Mouse (Mus musculus): ENCODE results near the gene 2310079G19Rik. TPM values are rescaled to one million over a fixed set of nuclear protein-coding genes. Genes with fewer than 3 reads are reported as not detected.

The 2310079G19Rik gene
- polyA plus RNA-seq (2015; fragmentation: Nextera tagmentation; extraction: Ambion mirVana): not detected in 2 replicates

DNA sequence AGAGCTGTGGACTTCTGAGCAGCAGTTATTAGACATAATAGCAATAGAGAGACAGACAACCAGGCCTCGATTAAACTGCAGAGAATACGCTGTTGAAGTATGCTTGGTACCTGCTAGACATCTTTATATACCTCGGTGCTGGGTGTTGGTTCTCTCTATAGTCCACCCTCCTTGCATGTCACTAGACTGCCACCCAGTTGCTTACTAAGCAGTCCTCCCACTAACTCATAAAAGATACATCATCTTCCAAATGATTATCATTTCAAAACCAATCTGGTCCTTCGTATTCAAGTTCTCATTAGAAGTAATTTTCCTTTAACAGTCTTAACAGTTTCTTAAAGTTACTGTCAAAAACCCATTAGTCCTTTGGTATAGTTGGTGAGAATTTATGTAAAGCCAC lies at the start of gene 2310079G19Rik:
2310079G19Rik (minus strand) TSS at position 101 of the 400 bp plus-strand sequence.
- ATAC-seq (ENCODE audit: borderline replicate concordance, extremely low read depth, low FRiP score, low TSS enrichment): no peak
- Histone ChIP-seq H3K9me3 (no peaks in the 10 kb centered on the region), H3K4me2 (no peak within 1 kb of the TSS), H3K4me1 (no peaks in the 10 kb centered on the region), H3K4me3 (no peak within 1 kb of the TSS), H3K27ac (no peak within 1 kb of the TSS), H3K9ac (no peak within 1 kb of the TSS), H3K36me3 (no peaks in the 10 kb centered on the region), H3K27me3 (peaks cover 1% of the 10 kb centered on the region; the same call in 1 of the 2 replicates)
- WGBS: 87% methylated on average over 4 of the region's 4 CpGs

GRCm38 (mm10) chr16:88671571-88671970 lies 44.1 kb upstream of the 2310079G19Rik start, which contains the start of gene Krtap27-1:
Gene Krtap27-1 (minus strand): TSS chr16:88671671.
- 85% methylated on average over 4 of the region's 4 CpGs for whole genome bisulfite sequencing
- H3K4me3 ChIP-seq: no peak within 1 kb of the TSS
- no peak within 1 kb of the TSS for H3K4me2 ChIP-seq
- ATAC-seq (ENCODE audit: borderline replicate concordance, extremely low read depth, low FRiP score, low TSS enrichment): no peak
- no peaks in the 10 kb centered on the region for H3K9me3 ChIP-seq
- H3K27me3 ChIP-seq: no peaks in the 10 kb centered on the region
- no peak within 1 kb of the TSS for H3K27ac ChIP-seq
- H3K36me3 ChIP-seq: no peaks in the 10 kb centered on the region
- H3K4me1 ChIP-seq: no peaks in the 10 kb centered on the region
- H3K9ac ChIP-seq: no peak within 1 kb of the TSS

DNA sequence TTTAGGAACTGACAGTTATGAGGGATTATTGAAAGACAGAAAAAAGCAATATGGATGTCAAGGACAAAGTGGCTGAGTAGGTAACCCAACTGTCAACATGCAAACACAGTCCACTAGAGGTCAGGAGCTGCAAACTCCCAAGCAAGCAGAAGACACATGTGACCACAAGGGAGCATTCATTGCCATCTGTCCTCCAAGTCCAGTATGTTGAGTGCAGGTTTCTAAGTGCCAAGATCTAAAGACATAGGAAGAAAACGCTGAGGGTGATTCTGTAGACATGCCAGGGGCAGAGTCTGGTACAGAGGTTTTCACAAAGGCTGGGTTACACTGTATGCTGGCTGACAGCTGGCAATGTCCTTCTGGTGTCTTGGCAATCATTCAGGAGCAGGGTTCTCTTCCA lies 30.0 kb upstream of the 2310079G19Rik start:
- Histone ChIP-seq H3K36me3 (no peaks in the 10 kb centered on the region), H3K4me3 (no peak overlapping the region), H3K9me3 (no peaks in the 10 kb centered on the region), H3K27me3 (no peaks in the 10 kb centered on the region), H3K9ac (no peak overlapping the region), H3K27ac (no peak overlapping the region), H3K4me2 (no peak overlapping the region), H3K4me1 (0 out of 2 replicates have a peak, but pooled peaks cover 4% of the 10 kb centered on the region)
- peak; percentile 39 for ATAC-seq (ENCODE audit: borderline replicate concordance, extremely low read depth, low FRiP score, low TSS enrichment)
- WGBS: 32% methylated on average over 1 of the region's 1 CpGs

GRCm38 (mm10) chr16:88651952-88652351 lies 24.5 kb upstream of the 2310079G19Rik start:
- Histone ChIP-seq H3K27me3 (no peaks in the 10 kb centered on the region), H3K4me1 (no peaks in the 10 kb centered on the region), H3K4me3 (no peak overlapping the region), H3K36me3 (no peaks in the 10 kb centered on the region), H3K27ac (no peak overlapping the region), H3K4me2 (no peak overlapping the region), H3K9me3 (no peaks in the 10 kb centered on the region), H3K9ac (no peak overlapping the region)
- no peak for ATAC-seq (ENCODE audit: borderline replicate concordance, extremely low read depth, low FRiP score, low TSS enrichment)
- WGBS: 36% methylated on average over 2 of the region's 2 CpGs

DNA sequence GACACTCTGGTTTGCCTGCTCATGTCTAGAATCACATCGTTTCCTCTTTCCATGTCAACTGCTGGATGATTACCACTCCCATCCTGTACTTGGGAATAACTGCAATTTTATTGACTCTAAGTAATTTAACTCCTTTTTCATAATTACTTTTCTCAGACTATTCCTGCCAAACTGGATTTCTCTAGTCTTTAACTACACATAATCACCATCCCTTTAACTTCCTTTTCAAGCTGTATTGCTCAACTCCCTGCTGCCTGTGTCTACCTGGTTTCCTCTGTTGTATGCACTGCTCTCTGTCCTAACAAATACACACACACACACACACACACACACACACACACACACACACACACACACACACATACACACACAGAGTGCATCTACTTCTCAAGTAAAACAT lies 23.6 kb upstream of the 2310079G19Rik start:
- ATAC-seq (ENCODE audit: borderline replicate concordance, extremely low read depth, low FRiP score, low TSS enrichment): no peak
- no peak overlapping the region for H3K27ac ChIP-seq
- H3K9ac ChIP-seq: no peak overlapping the region
- H3K27me3 ChIP-seq: no peaks in the 10 kb centered on the region
- WGBS: 45% methylated on average over 1 of the region's 1 CpGs
- no peaks in the 10 kb centered on the region for H3K4me1 ChIP-seq
- no peak overlapping the region for H3K4me3 ChIP-seq
- H3K9me3 ChIP-seq: no peaks in the 10 kb centered on the region
- H3K4me2 ChIP-seq: no peak overlapping the region
- H3K36me3 ChIP-seq: no peaks in the 10 kb centered on the region

DNA sequence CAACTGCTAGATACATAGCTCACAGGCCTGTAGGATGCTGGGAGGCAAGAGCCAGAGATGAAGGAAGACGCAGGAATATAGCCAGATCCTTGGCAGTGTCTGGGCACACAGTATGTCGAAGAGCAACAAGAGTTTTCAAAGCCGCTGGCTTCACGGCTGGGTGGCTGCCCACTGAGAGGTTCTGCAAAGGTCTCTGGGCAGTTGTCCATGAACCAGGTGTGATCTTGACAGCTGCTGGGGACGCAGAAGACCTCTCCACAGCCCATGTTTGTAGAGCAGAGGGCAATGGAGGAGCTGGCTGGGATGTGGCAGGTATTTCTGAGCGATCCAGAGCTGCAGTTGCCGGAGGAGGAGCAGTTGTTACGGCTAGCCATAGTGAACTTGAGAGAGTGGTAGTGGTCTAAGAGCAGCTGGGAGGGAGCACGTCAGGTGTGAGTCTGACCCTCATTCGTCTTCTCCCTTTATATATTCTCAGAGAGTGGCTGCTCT lies 19.9 kb upstream of the 2310079G19Rik start, which contains the start of gene Krtap26-1:
Krtap26-1 (minus strand) TSS at position 439 of the 489 bp plus-strand sequence.
- no peak within 1 kb of the TSS for H3K4me2 ChIP-seq
- no peak within 1 kb of the TSS for H3K9ac ChIP-seq
- no peaks in the 10 kb centered on the region for H3K27me3 ChIP-seq
- H3K36me3 ChIP-seq: no peaks in the 10 kb centered on the region
- no peak within 1 kb of the TSS for H3K27ac ChIP-seq
- H3K9me3 ChIP-seq: no peaks in the 10 kb centered on the region
- no peak for ATAC-seq (ENCODE audit: borderline replicate concordance, extremely low read depth, low FRiP score, low TSS enrichment)
- no peak within 1 kb of the TSS for H3K4me3 ChIP-seq
- WGBS: 78% methylated on average over 10 of the region's 10 CpGs
- H3K4me1 ChIP-seq: no peaks in the 10 kb centered on the region

DNA sequence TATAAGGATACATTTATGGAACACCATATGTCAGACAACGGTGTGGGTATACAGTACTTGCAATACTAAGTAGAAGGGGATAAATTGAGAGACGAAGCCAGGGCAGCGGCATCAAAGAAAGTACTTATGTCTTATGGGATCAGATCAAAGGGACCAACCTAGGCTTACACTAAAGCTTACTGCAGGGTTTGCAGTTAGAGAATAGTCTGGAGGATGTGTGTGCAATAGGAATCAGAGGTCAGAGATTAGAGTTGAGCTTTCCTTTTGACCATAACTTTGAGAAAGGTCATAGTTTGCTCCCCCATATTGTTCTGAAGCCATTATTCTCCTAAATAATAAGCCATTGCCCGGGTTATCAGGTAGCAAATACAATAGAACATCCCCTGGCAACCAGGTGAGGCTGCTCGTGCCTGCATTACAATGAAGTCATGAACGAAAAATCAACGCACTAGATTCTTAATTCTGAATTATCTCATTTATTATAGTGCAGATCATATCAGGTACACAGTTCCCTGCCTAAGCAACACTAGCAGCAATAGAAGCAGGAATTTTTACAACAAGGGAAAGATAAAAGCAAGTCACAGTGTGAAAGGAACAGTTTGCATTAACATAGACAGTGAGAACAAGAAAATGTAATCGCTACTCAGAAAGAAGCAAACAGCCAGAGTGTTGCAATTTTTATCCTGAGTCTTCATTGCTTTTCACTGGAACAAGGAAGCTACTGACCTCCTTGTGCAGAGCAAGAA lies 19.1 kb upstream of the 2310079G19Rik start:
- H3K9me3 ChIP-seq: no peaks in the 10 kb centered on the region
- H3K27ac ChIP-seq: no peak overlapping the region
- WGBS: 66% methylated on average over 8 of the region's 8 CpGs
- H3K27me3 ChIP-seq: no peaks in the 10 kb centered on the region
- no peak overlapping the region for H3K9ac ChIP-seq
- H3K4me2 ChIP-seq: no peak overlapping the region
- no peaks in the 10 kb centered on the region for H3K4me1 ChIP-seq
- no peaks in the 10 kb centered on the region for H3K36me3 ChIP-seq
- no peak for ATAC-seq (ENCODE audit: borderline replicate concordance, extremely low read depth, low FRiP score, low TSS enrichment)
- no peak overlapping the region for H3K4me3 ChIP-seq

DNA sequence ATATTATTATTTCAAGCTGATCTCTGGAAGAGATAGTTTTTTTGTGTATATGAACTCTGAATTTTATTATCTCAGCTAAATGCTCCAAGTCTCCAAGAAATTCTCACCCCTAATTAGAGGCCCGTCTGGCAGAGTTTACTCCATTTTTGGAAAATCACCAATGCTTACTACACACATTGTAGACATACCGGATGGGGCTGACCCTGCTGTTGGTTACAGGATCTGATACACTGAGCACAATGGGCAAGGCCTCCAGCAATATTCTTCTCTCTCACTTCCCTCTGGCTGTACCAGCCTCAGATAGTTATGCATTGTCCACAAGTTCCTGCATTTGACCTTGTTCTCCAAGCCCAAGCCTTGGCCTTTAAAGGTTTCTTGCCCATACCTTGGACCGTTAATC lies 12.6 kb upstream of the 2310079G19Rik start:
- WGBS: 75% methylated on average over 3 of the region's 3 CpGs

GRCm38 (mm10) chr16:88635142-88635541 lies 7.7 kb upstream of the 2310079G19Rik start:
- no peaks in the 10 kb centered on the region for H3K27me3 ChIP-seq
- H3K4me1 ChIP-seq: no peaks in the 10 kb centered on the region
- H3K9ac ChIP-seq: no peak overlapping the region
- H3K4me2 ChIP-seq: no peak overlapping the region
- H3K36me3 ChIP-seq: no peaks in the 10 kb centered on the region
- no peak overlapping the region for H3K4me3 ChIP-seq
- no peak for ATAC-seq (ENCODE audit: borderline replicate concordance, extremely low read depth, low FRiP score, low TSS enrichment)
- 36% methylated on average over 4 of the region's 4 CpGs for WGBS
- H3K9me3 ChIP-seq: no peaks in the 10 kb centered on the region
- no peak overlapping the region for H3K27ac ChIP-seq

More for the DNA sequence above, 12.6 kb upstream of the 2310079G19Rik start:
- no peak overlapping the region for H3K27ac ChIP-seq
- no peak overlapping the region for H3K4me2 ChIP-seq
- no peaks in the 10 kb centered on the region for H3K27me3 ChIP-seq
- no peak overlapping the region for H3K4me3 ChIP-seq
- H3K36me3 ChIP-seq: no peaks in the 10 kb centered on the region
- H3K9ac ChIP-seq: no peak overlapping the region
- H3K4me1 ChIP-seq: no peaks in the 10 kb centered on the region
- no peak for ATAC-seq (ENCODE audit: borderline replicate concordance, extremely low read depth, low FRiP score, low TSS enrichment)
- H3K9me3 ChIP-seq: no peaks in the 10 kb centered on the region

GRCm38 (mm10) chr16:88631474-88631873 lies 4.0 kb upstream of the 2310079G19Rik start:
- no peaks in the 10 kb centered on the region for H3K36me3 ChIP-seq
- ATAC-seq (ENCODE audit: borderline replicate concordance, extremely low read depth, low FRiP score, low TSS enrichment): no peak
- no peak overlapping the region for H3K27ac ChIP-seq
- no peak overlapping the region for H3K4me2 ChIP-seq
- 35% methylated on average over 4 of the region's 4 CpGs for WGBS
- H3K9me3 ChIP-seq: no peaks in the 10 kb centered on the region
- no peak overlapping the region for H3K4me3 ChIP-seq
- H3K9ac ChIP-seq: no peak overlapping the region
- H3K4me1 ChIP-seq: no peaks in the 10 kb centered on the region
- H3K27me3 ChIP-seq: no peaks in the 10 kb centered on the region

DNA sequence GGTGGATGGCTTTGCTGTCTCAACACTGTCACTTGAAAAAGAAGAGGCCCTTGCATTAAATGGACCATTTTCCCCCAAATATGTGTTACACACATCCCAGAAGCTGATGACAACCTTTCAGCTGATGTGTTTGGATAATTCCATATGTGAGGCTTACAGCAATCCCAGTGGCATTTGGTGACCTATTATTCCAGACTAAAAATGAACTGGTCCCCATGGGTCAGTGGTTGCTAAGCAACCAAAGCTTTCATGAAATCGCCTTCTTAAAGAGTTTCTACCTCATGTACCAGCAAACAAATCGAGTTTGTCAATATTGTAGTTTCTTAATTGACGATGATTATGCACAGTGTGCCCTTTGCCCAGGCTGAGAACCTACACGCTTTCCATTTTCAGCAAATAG lies 14.8 kb downstream of the 2310079G19Rik start:
- Histone ChIP-seq H3K36me3 (no peaks in the 10 kb centered on the region), H3K4me3 (no peak overlapping the region), H3K27ac (no peak overlapping the region), H3K9me3 (no peaks in the 10 kb centered on the region), H3K27me3 (peaks cover 62% of the 10 kb centered on the region), H3K9ac (no peak overlapping the region), H3K4me1 (no peaks in the 10 kb centered on the region), H3K4me2 (no peak overlapping the region)
- ATAC-seq (ENCODE audit: borderline replicate concordance, extremely low read depth, low FRiP score, low TSS enrichment): no peak
- 74% methylated on average over 4 of the region's 4 CpGs for WGBS

GRCm38 (mm10) chr16:88611922-88612321 lies 15.5 kb downstream of the 2310079G19Rik start, which contains the start of gene Krtap24-1:
Gene Krtap24-1 (minus strand): TSS chr16:88612279.
- Histone ChIP-seq H3K9ac (no peak within 1 kb of the TSS), H3K4me1 (no peaks in the 10 kb centered on the region), H3K9me3 (no peaks in the 10 kb centered on the region), H3K4me3 (no peak within 1 kb of the TSS), H3K4me2 (no peak within 1 kb of the TSS), H3K27ac (no peak within 1 kb of the TSS), H3K36me3 (no peaks in the 10 kb centered on the region), H3K27me3 (peaks cover 62% of the 10 kb centered on the region)
- no peak for ATAC-seq (ENCODE audit: borderline replicate concordance, extremely low read depth, low FRiP score, low TSS enrichment)
- 89% methylated on average over 8 of the region's 8 CpGs for WGBS

Data from lung, embryonic 15.5 days (tissue).